Mouse (Mus musculus): ENCODE measurements around the gene Pex11a.
"Not testable (repeated sequence)": the region's sequence is repeated elsewhere in the genome, so short reads cannot be mapped to it uniquely, and the experiment has no call there.

Gene Pex11a

DNA sequence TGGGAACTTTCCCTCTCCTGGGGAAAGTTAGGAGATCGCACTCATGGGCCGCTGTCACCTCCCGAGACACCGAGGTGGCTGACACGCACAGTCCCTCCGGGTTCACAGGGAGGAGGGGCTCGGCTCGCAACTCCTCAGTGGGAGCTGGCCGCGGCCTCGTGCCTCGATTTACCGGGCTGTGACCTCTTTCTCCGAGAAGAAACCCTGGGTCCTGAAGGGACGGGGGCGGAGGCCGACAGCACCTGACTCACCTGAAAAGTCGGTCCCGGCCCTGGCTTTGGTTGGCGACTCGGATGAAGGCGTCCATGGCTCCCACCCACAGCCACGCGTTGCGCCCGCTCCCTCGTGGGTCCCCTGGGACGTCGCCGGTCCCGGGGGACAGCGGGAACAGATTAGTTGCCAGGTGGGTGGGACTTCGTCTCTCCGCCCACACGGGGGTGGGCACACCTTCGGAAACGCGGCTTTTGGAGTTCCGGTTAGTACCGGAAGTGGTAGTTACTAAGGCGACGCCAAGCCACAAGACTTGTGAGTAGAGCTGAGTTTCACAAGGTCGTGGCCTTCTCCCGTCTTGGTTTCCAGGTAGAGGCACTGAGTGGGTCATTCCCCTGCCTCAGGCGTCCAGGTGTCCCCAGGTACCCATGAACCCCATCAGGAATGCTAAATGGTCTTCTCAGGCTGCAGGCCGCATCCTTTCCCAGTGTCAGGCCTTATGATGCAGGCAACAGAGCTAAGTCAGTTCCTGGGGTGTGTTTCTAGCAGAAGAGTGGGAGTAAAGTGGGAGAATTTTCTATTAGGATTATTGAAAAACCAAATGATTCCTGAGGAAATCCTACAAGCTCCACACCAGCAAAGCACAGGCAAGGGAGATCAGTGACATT, at the start of gene Pex11a, which contains the start of gene Wdr93:
TSS of gene Pex11a (minus strand) at position 473 of the 878 bp plus-strand sequence.
TSS of gene Wdr93 (plus strand) at position 505 of the 878 bp plus-strand sequence.
- DNase-seq (ENCODE audit: low read depth, low spot score) = peak; percentile 84

DNA sequence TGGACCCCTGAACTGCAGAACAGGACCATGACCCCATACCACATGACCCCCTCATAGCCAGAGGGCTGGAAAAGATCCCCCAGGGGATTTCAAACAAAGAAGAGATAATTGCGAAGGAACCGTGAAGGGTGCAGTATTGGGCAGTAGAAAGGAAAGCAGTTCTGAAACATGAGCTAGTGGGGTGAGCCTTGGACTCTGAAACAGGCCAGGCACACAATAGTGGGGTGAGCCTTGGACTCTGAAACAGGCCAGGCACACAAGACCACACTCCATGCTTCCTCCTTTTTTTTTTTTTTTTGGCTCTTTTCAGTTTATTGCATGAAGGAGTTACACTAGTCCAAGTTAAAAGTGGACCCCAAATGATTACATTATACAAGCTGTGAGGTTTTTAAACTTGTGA, 46.9 kb upstream of the Pex11a start:
- DNase-seq (ENCODE audit: low read depth, low spot score) = not testable (repeated sequence)

GRCm38 (mm10) chr7:79786295-79786694, 43.4 kb upstream of the Pex11a start:
- peak; percentile 91 for DNase-seq (ENCODE audit: low read depth, low spot score)

- peak; percentile 37 for DNase-seq (ENCODE audit: low read depth, low spot score)
These were observed 39.6 kb upstream of the Pex11a start for GRCm38 (mm10) chr7:79782516-79782855.

DNA sequence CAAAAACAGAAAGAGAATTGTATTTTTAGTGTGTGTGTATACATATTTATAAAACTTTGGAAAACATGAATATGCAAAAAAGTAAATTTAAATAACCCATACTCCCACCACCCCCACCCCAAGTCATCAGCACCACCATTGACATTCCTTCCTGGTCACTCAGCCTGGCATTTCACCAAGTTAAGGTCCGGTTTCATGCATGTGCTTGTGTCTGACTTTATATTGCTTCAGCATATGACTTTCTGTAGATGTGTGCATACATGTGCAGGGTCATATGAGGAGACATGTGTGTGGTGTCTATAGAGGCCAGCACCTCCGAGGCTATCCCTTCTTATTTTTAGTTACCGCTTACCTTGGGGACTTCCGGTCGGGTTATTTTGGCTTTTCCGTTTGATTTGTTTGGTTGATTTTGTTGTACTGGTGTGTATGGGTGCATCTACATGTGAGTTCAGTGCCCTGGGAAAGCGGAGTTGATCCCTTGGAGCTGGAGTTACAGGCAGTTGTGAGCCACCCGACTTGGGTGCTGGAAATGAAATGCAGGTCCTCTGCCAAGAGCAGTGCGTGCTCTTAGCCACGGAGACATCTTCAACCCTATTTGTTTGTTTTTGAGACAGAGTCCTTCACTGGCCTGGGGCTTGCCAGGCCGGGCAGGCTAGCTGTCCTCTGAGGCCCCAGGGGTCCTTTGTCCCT, 39.0 kb upstream of the Pex11a start:
- DNase-seq (ENCODE audit: low read depth, low spot score) = peak; percentile 75

- DNase-seq (ENCODE audit: low read depth, low spot score) = peak; percentile 92
These were observed 38.0 kb upstream of the Pex11a start for GRCm38 (mm10) chr7:79780647-79781626.

DNA sequence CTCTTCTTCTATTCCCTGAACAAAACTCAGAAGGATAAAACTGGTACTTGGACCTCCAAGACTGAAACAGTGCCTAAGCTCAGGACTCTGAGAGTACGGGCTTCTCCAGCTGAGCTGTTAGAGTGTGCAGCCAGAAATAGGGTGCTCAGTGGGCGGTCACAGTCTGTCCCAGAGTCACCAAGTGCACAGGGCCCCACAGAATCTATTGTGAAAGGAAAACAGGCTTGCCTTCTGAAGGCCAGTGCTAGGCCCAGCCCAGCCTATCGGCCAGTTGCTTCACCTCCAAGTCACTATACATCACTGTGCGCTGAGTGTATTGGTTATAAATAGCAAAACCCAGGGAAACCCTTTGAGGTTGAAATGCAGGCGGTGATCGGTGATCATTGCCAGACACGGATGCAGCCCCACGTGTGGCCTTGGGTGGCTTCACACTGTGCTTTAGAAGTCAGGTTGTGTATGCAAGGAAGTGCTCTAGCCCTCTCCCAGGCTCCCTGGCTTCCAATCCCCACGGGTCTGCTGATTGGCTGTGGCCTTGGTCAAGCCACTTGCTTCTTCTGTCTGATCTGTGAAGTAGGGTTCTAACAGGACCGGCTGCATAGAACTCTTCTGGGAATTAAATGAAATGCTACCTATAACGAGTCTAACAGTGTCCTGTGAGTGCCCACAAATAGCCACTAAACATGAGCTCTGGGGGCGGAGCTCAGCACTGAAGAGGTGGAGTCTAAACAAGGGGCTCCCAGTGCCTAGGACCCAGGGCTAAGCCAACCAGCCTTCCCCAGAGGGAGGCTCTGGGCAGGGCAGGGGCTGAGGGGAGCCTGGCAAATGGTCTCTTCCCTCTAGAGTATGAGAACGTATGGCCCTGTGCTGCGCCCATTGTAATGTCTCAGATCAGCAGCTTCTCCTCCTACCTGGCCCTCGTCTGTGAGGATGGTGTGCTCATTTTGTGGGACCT, 28.9 kb upstream of the Pex11a start:
- no peak for DNase-seq (ENCODE audit: low read depth, low spot score)

- no peak for DNase-seq (ENCODE audit: low read depth, low spot score)
These were observed 26.7 kb upstream of the Pex11a start for GRCm38 (mm10) chr7:79769664-79770063.

DNA sequence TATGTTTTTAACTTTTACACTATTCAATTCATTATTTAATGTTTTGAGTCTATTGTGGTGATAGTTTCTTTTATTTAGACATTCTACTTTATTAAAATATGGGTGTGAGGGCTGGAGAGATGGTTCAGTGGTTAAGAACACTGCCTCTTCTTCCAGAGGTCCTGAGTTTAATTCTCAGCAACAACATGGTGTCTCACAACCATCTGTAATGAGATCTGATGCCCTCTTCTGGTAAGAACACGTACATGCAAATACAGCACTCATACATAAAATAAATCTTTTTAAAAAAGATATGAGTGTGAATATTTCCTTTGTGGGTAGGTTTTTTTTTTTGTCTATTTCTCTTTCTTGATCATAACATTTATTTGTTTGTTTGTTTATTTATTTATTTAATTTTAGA, 23.1 kb upstream of the Pex11a start:
- peak; percentile 16 for DNase-seq (ENCODE audit: low read depth, low spot score)

DNA sequence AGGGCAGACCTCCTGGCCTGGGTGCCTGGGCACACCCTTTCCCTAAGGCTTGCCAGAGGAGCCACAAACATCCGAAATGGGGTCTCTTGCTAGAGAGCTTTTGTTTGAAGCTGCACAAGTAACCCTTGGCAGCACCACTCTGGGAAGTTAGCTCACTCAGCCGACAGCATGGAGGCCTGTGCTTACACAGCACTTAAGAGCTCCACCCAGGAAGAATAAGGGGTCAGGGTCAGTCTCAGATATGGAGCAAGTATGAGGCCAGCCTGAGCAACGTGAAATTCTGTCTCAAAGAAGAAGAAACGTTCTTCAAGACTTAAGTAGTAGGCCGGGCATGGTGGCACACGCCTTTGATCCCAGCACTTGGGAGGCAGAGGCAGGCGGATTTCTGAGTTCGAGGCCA, 19.2 kb upstream of the Pex11a start:
- no peak for DNase-seq (ENCODE audit: low read depth, low spot score)

DNA sequence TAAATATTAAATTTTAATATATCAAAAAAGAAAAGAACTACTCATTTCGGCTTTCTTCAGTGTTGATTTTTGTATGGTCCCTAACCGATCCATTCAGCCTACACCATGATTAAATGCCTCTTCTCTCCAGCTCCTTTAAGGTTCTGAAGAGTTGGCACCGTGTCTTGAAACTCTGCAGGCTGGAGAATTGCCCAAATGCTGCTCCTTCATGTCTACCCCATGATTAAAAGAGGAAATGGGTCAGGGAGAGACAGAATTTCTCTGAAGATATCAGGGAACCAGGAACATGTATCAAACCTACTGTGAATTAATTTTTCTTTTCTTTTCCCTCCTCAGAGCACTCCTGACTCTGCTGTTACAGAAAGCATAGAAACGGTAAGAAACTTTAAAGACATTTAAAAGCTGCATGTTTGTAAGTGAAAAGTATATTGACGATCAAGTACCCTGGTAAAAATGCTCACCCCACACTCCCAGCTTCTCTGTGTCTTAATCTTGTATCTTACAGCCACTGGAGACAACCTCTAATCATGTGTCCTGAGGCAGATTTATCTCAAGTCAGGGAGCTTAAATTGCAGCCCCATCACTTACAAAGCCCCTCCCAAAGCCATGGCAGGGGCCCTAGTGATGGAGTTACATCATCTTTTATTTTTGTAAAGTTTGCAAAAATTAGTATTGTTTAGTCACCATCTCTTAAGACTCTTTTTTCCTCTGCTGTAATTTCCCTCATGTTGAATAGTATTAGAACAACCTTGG, 18.4 kb upstream of the Pex11a start:
- no peak for DNase-seq (ENCODE audit: low read depth, low spot score)

DNA sequence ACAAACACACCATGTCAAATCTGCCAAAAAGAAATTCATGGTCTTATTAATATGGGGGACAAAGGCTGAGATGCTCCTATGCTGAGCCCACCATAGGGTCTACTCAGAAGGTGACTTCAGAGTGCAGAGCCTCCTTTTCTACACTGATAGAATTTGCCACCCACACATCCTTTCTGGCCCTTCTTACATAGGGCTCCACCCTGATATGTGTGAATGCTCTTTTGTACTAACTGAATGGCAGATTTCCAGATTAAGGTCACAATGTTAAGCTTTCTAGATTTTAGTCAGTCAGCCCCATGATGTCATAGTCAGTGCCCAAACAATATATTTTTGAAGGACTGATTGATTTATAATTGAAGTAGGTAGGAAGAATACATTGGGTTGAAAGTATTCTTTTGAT, 16.8 kb upstream of the Pex11a start:
- DNase-seq (ENCODE audit: low read depth, low spot score) = peak; percentile 53

GRCm38 (mm10) chr7:79758176-79758575, 15.2 kb upstream of the Pex11a start:
- no peak for DNase-seq (ENCODE audit: low read depth, low spot score)

DNA sequence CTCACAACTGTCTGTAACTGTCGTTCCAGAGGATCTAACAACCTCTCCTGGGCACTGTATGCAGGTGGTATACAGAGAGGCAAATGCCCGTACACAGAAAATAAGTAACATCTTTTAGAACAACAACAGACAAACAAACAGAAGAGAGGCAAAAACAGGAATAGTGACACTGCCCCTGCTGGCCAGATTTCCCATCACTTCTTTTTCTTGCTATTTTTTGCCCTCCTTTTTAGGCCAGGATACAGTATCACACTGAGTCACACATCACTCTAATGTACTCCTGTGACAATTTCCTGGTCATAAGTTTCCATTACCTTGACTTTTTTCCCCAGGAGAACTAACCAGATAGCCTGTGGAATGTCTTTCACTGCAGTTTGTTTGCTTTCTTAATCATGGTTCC, 13.4 kb upstream of the Pex11a start:
- DNase-seq (ENCODE audit: low read depth, low spot score) = peak; percentile 54

GRCm38 (mm10) chr7:79749511-79749910, 6.6 kb upstream of the Pex11a start:
- DNase-seq (ENCODE audit: low read depth, low spot score) = no peak

- DNase-seq (ENCODE audit: low read depth, low spot score) = no peak
These were observed 4.7 kb upstream of the Pex11a start for GRCm38 (mm10) chr7:79747659-79748058.

DNA sequence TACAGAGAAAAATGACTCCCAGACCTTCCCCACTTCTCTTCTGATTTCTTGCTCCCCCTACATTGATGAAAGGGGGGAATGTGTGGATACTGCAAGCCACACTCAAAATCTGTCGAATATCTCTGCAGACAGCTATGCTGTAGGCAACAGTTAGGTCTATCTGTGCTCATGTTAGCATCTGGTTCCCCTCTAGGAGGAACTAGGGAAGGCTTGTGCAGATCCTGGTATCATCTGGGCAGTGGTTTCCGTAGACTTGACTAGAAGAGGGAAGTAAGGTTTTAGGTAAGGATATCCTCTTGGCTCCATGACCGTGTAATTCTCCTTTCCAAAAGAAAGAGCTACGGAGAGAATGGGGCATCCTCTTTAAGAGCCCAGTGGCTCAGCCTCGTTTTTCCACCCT, 1.7 kb upstream of the Pex11a start:
- DNase-seq (ENCODE audit: low read depth, low spot score) = no peak

- no peak for DNase-seq (ENCODE audit: low read depth, low spot score)
These were observed 1.1 kb upstream of the Pex11a start for GRCm38 (mm10) chr7:79744051-79744450.

- no peak for DNase-seq (ENCODE audit: low read depth, low spot score)
These were observed 663 bp downstream of the Pex11a start for GRCm38 (mm10) chr7:79742277-79742658.

DNA sequence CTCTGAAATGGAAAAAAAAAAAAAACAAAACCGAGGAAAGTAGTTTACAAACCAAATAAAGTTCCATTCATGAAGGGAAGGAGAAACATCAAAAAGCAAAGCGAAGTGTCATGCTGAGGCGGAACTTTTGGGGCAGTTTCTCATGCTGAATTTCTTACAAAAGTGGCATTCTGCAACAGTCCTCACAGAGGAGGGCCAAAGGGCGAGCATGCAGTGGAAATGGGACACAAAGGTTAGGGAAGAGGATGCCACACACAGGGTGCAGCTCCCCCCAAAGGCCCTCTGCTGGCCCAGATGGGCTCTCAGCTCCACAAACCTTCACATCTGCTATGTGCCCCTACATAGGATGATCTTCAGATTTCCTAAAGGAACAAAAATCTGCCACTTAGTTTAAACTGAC, 2.7 kb downstream of the Pex11a start:
- DNase-seq (ENCODE audit: low read depth, low spot score) = no peak
